14 mouse cellular contexts compared by ENCODE assay signal in the genomic region with DNA sequence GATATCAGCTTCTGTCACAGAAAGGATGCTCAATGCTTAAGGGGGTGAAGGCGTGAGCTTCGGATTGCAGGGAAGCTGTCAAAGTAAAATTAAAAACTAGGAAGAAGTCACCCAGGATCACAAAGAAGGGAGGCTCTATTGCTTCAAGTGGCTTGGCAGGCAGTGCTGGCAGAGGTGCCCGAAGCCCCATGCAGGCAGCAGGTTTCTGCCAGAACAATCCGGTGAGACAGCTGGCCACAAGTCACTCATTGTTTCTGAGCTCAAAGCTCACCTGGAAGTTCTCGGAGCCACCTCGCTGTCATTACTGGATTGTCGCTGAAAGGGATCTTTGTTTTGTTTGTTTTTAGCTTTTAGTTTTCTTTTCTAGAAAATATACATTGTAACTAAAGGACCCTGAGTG. TPM values are rescaled to one million over a fixed set of nuclear protein-coding genes. Genes with fewer than 3 reads are reported as not detected.
DNase-seq lines count a peak whose midpoint lies in the region; ATAC-seq lines count a peak whose summit lies in the region.
"Had no signal": no experiment of that assay in that cellular context is flagged by ENCODE, and none has a peak within 500 bp of the region (broad histone marks: within the 10 kb centered on the region; RNA-seq: fewer than 3 reads in every experiment).

No protein-coding gene starts in this region.

- H3K4me2 ChIP-seq in kidney, embryonic 16.5 days (replicated peaks; ENCODE audit: low read depth, low read length): no peak overlapping the region
- H3K4me2 ChIP-seq: embryonic facial prominence, embryonic 13.5 days; forebrain, embryonic 12.5 days; hindbrain, embryonic 12.5 days had no signal

- ATAC-seq in kidney, embryonic 16.5 days (ENCODE audit: low FRiP score, low TSS enrichment): no peak
- peak; percentile 41; the same call in 1 of the 2 replicates for ATAC-seq in cerebellum, adult (ENCODE audit: insufficient number of reproducible peaks, low FRiP score, low TSS enrichment)
- ATAC-seq in monocyte, adult 5-6 weeks (replicated peaks; ENCODE audit: insufficient number of reproducible peaks, low FRiP score, low TSS enrichment, poor library complexity, severe bottlenecking): no peak

- H3K9me3 ChIP-seq in kidney, embryonic 16.5 days (ENCODE audit: low read length): no peaks in the 10 kb centered on the region
- H3K9me3 ChIP-seq: forebrain, embryonic 12.5 days; hindbrain, embryonic 12.5 days had no signal

- H3K27ac ChIP-seq in kidney, embryonic 16.5 days (ENCODE audit: low read length): no peak overlapping the region
- H3K27ac ChIP-seq: embryonic facial prominence, embryonic 13.5 days; forebrain, embryonic 12.5 days; hindbrain, embryonic 12.5 days had no signal

- no peaks in the 10 kb centered on the region for H3K27me3 ChIP-seq in kidney, embryonic 16.5 days (ENCODE audit: insufficient read depth, low read length)
- H3K27me3 ChIP-seq: embryonic facial prominence, embryonic 13.5 days; forebrain, embryonic 12.5 days; hindbrain, embryonic 12.5 days had no signal

- no peaks in the 10 kb centered on the region for H3K36me3 ChIP-seq in kidney, embryonic 16.5 days (ENCODE audit: insufficient read depth, low read length)
- H3K36me3 ChIP-seq: embryonic facial prominence, embryonic 13.5 days; forebrain, embryonic 12.5 days; hindbrain, embryonic 12.5 days had no signal

- H3K9ac ChIP-seq in kidney, embryonic 16.5 days (replicated peaks; ENCODE audit: low read length): no peak overlapping the region
- H3K9ac ChIP-seq: embryonic facial prominence, embryonic 13.5 days; forebrain, embryonic 12.5 days; hindbrain, embryonic 12.5 days had no signal

- WGBS in kidney, embryonic 16.5 days: 79% methylated on average over 7 of the region's 7 CpGs

- no peak overlapping the region for H3K4me3 ChIP-seq in kidney, embryonic 16.5 days (ENCODE audit: low read length)
- H3K4me3 ChIP-seq: embryonic facial prominence, embryonic 13.5 days; forebrain, embryonic 12.5 days; hindbrain, embryonic 12.5 days; myocyte had no signal

- H3K4me1 ChIP-seq in kidney, embryonic 16.5 days (ENCODE audit: insufficient read depth, low read length): no peaks in the 10 kb centered on the region
- H3K4me1 ChIP-seq: embryonic facial prominence, embryonic 13.5 days; forebrain, embryonic 12.5 days; hindbrain, embryonic 12.5 days had no signal

- DNase-seq in kidney, adult 11 months: peak; percentile 42
- DNase-seq in cerebellum, adult 9-10 months: peak; percentile 7
- DNase-seq in heart, postnatal 36 days: peak; percentile 19 to 20
- DNase-seq in layer of hippocampus, postnatal 25 days (ENCODE audit: extremely low spot score in 1 of 2, low spot score in 1 of 2): no peak
- no peak for DNase-seq in thymus, postnatal 14 days
- DNase-seq: liver; right cerebral cortex, adult 18-20 months had no signal

- intact Hi-C loops in heart, postnatal 36 days (cut with DNase I): no loop called here

RNA-seq across cellular contexts. Expression of a gene that starts 49.6 kb away (rescaled TPM):
- 13.5 and 18.3 TPM in 2 replicates for polyA plus RNA-seq in kidney, embryonic 16.5 days (2015; fragmentation: Nextera tagmentation; extraction: Ambion mirVana)
- total RNA-seq in heart, postnatal 36 days (2021): 10 to 100 TPM; 41.7 to 51.5 TPM
- total RNA-seq in layer of hippocampus, postnatal 25 days (2021): 10 to 100 TPM; 41.9 to 61.8 TPM
- 13.0 to 29.9 TPM (median 18.2 TPM) in 3 replicates for total RNA-seq in monocyte, adult 5-6 weeks (2017)

Comparison
In these comparisons a context has a peak if more than half of its experiments do, and no peak if none do; other contexts are left out.
1. DNase-seq: peak in kidney, adult 11 months (single experiment), cerebellum, adult 9-10 months (single experiment) and heart, postnatal 36 days (2 of 2); none in layer of hippocampus, postnatal 25 days (0 of 2) and thymus, postnatal 14 days (single experiment).